Mouse (Mus musculus) cerebellum, adult 11-12 months (tissue): ENCODE results near the gene Snx30.

Experiments used
- DNase-seq: peaks from one replicate; pipeline ENCODE4 v3.0.0; 2022

Gene Snx30

GRCm38 (mm10) chr4:59826381-59826780 lies 20.7 kb downstream of the Snx30 start:
- DNase-seq: peak; percentile 91

DNA sequence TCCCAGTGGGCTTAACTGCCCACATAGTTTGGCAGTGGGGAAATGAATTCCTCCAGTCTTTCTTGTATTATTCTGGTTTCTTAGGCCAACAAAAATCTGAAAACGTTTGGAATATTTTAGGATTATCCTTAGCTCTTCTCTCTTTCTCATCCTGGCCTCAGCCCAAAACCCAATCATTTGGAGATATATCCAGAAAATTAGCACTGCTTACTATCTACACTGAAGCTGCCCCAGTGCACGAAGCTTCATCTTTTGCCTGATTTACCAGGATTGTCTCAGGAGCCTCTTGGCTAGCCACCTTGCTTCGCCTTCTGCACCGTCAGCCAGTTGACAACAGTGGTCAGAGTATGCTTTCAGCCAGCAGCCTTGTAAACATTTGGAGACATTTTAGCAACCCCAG lies 23.4 kb downstream of the Snx30 start:
- no peak for DNase-seq

DNA sequence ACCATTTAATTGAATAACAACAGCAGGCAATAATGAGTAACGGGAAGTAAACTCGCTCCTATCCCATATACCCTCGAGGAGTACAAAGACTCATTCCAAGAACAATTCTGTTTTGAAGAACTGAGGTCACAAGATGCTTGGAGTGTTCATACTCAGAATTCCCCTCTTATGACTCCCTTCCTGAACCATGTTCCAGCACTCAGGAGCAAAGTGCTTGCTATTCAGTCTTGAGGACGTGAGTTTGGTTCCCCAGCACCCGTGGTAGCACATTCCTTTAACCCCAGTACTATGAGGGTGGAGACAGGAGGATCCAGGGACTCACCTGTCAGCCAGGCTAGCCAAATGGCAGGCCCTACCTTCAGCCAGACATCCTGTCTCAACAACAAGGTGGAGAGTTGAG lies 25.4 kb downstream of the Snx30 start:
- DNase-seq: no peak

GRCm38 (mm10) chr4:59832810-59833209 lies 27.2 kb downstream of the Snx30 start:
- DNase-seq: no peak

- DNase-seq: no peak
These were observed 32.0 kb downstream of the Snx30 start for GRCm38 (mm10) chr4:59837659-59838058.

- DNase-seq: no peak
These were observed 39.0 kb downstream of the Snx30 start for GRCm38 (mm10) chr4:59844460-59845244.

DNA sequence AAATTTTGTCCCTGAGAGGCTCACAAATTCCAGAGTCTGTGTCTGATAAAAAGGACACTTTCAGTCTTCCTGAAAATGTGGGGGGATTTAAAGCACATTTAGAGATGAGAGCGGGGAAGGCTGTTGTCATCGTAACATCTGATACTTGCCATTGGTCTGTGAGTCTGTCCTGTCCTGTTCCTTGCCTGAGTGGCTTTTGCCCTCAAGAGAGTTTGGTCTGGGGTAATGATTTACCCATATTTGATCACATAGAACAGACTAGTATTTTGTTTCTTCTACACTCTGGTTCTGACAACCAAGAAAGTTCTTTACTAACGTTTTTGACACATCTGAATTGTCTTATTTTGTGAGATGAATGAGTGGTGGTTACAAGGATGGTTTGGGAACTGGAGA lies 39.6 kb downstream of the Snx30 start:
- no peak for DNase-seq

DNA sequence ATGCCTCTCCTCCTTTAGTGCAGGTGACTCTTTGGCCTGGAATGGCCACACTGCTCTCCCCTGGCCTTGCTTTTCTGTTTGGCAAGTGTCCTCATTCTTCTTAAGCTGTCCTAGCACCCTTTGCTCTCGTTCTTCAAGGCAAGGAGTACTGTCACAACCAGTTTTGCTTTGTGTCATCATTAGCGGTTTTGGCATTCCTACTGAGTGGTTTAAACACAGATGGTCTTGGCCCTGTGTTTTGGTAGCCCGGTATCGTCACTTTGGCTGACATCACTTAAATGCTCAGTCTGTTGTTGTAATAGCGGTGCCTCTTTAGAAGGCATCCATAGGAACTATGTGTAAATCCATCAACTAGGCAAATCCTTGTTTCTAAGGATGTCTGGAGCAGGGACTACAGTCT lies 41.8 kb downstream of the Snx30 start:
- peak; percentile 67 for DNase-seq

DNA sequence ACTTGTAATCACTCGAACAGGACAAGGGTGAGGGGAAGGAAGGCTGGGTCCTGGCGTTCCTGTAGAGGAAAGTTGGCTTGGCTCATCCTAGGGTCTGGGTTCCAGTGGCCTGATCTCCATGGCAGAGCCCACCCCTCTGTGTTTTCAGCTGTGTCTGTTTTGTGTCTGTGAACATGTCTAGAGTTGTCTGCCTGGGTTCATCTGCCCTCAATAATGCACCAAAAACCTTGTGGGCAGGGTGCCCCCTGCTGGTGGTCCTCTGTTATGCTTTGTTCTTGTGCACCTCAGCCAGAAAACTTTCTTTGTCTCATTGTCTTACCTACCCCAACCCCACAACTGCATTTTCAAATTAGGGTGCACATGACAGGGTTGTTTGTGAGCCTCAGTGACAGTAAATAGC lies 44.5 kb downstream of the Snx30 start:
- peak; percentile 75 for DNase-seq

GRCm38 (mm10) chr4:59850886-59851623 lies 45.4 kb downstream of the Snx30 start:
- DNase-seq: no peak

DNA sequence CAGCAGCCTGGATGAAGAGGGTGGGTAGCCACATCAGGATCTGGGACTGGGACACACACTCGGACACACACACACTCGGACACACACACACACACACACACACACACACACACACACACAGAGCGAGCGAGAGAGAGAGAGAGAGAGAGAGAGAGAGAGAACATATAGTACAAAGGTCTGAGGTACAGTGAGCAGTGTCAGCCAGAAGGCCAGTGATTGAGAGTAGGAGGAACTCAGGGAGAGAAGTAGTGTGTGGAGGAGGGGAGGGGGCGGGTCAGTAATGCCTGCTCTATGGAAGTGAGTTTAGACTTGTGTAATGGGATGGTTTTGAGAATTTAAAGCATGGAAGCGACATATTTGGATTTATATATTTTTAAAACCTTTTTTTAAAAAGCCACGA lies 47.5 kb downstream of the Snx30 start:
- DNase-seq: no peak

DNA sequence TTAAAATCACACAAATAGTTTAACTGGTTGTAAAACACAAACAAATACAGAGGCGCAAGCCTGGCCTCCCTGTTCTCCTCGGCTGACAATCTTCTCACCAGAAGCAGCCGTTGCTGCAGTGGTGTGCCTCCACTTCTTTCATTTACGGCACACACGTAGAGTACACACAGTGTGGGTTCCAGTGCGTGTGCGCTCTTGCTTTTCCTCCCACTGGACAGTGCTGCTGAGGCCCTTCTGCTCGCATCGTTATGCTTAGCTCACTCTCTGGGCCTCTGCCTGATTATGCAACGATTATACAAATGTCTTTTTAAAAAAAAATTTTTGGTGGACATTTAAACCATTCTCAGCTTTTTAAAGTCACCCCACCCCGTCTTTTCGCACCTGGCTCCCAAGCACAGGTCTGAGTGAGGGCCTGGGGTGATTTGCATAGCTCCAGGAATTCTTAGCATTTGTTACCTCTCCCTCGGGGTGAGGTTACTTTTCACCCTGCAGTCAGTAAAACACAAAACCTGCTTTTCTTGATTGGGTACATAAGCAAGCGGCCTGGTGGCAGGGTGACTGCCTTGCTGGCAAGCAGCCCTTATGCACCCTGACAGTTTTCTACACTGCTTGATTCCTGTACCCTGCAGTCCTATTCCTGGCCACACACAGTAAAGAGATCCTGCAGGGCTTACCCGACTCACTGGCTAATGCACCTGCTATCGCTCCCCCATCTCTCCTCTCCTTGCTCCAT lies 54.2 kb downstream of the Snx30 start:
- peak; percentile 89 for DNase-seq

GRCm38 (mm10) chr4:59860431-59860830 lies 54.8 kb downstream of the Snx30 start:
- DNase-seq: no peak

DNA sequence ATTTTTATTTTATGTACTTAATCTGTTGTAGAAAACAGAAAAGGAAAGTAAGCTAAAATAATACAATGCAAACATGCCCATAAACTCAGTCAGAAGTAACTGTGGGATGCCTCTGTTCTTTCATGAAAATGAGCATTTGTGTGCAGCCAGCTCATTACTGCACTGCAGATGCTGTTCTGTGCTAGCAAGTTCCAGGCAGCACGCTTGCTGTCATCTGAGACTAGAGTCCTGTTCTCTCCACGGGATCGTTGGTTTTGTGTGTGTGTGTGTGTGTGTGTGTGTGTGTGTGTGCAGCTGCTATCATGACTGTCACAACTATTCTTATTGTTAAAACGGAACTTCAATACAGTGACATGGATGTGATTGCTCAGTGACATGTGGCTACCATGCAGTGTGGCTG lies 56.2 kb downstream of the Snx30 start:
- DNase-seq: no peak

DNA sequence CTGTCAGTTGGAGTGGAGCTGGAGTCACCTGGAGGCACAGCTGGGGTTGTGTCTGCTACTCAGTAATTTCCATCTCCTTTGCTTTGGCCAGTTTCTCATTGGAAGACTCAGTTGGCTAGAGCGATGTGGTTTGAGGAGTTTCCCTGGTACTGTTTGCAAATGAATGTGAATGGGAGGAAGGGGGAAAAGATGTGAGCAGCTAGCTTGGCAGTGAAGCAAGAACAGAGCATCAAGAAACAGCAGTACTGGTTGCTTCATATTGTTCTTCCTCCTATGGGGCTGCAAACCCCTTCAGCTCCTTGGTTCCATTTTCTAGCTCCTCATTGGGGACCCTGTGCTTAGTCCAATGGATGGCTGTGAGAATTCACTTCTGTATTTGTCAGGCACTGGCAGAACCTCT lies 56.7 kb downstream of the Snx30 start:
- no peak for DNase-seq

GRCm38 (mm10) chr4:59863869-59864268 lies 58.2 kb downstream of the Snx30 start:
- no peak for DNase-seq

DNA sequence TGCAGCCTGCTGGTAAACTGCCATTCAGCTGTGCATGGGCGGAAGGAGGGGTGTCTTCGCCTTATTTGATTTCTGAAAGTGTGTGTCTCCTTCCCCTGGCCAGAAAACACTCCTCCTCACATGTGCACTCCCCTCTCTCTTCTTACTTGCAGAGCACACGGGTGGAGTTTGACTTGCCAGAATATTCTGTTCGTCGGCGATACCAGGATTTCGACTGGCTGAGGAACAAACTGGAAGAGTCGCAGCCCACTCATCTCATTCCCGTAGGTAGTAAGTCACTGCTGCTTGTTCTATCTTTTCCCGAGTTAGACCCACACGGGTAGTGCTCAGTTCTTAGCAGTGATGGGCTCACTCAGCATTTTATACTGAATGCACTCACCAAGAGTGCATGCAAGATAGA lies 62.4 kb downstream of the Snx30 start:
- no peak for DNase-seq

DNA sequence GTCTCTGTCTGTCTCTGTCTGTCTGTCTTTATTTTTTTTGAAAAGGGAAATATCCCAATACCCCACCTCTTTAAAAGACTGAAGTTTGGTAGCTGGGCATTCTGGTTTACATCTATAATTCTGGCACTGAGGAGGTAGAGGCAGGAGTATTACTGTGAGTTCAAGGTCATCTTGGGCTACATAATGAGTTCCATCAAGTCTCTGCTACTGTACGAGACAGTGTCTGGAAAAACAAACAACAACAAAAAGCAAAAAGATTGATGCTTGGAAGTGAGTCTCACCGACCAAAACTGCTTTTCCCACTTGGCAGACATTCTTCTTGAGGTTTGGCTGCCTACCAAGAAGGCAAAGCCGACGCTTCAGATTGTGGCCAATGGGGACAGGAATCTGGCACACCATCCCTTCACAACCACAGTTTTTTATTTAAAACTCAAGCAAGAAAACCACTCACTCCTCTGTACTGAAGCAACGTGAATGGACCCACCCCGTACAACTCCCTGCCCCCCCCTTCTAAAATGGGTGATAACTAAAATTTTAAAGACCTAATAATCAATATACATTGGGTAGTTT lies 63.9 kb downstream of the Snx30 start:
- DNase-seq: peak; percentile 68

GRCm38 (mm10) chr4:59870433-59870832 lies 64.8 kb downstream of the Snx30 start:
- no peak for DNase-seq

GRCm38 (mm10) chr4:59870859-59871591 lies 65.4 kb downstream of the Snx30 start:
- DNase-seq: peak; percentile 78

DNA sequence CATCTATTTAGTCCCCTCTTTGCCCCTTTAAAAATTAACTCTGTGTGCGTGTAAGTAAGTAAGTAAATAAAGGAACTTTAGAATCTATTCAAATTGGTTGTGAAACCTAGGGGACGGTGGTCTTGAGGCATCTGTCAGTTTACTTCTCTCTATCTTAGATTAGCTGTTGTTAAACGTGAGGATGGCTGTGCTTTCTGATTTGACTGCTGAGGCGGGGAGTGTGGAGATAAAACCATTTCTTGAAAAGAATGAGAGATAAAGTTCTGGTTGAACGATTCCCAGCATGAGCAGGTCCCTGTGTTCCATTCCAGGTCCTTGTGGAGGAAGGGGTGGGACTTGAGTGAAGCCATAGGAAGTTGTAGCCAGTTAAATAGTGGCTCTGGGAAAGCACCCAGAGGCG lies 67.6 kb downstream of the Snx30 start:
- DNase-seq: no peak

DNA sequence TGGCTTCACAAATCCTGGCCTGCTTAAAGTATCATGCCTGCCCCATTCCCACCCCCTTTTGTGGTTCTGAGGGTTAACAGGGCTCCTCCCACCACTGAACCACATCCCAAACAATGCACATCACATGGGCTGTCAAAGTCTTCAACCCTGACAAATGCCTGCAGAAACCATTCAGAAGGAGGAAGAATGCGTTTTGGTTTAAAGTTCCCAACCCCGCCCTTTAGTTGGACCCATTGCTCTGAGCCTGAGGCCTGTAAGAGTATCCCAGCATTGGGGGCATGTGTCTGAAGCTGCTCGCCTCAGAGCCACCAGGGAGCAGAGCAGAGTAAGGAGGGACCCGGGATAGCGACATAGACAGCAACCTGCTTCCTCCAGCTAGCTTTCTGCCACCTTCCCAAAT lies 68.2 kb downstream of the Snx30 start:
- no peak for DNase-seq

DNA sequence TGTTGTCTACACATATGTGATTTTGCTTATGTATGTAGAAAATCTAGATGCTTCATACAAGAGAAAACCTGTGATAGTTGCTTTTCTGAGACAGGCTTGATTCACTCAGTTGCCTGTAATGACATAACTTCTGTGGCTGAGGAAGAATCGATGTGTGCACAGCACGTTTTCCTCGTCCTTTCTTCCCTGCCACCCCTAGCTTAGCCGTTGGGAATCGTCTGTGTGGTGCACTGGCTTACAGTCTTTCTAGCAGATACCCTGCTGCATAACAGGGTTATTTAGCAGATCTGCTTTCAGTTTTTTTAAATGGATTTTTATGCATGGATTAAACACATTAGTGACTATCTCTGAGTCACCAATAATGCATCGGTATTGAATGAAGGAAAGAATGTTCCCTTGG lies 70.9 kb downstream of the Snx30 start:
- no peak for DNase-seq
